Mouse (Mus musculus): ENCODE measurements around the gene Ago3.

GRCm38 (mm10) chr4:126464892-126465235 lies 35.5 kb upstream of the Ago3 start:
- no peak for TF ChIP-seq HCFC1 (IDR thresholded peaks at IDR 0.05; ENCODE audit: borderline replicate concordance, insufficient read depth, low read length)
- TF ChIP-seq ZC3H11A (IDR thresholded peaks at IDR 0.05; ENCODE audit: borderline replicate concordance, low read depth, low read length), result no peak
- TF ChIP-seq ZNF384 (IDR thresholded peaks at IDR 0.05; ENCODE audit: low read depth, low read length), result no peak
- no peak for TF ChIP-seq MAFK (IDR thresholded peaks at IDR 0.05; ENCODE audit: insufficient read depth, low read depth, low read length)
- no peak; the same call in 1 of the 2 replicates for TF ChIP-seq CHD2 (IDR thresholded peaks at IDR 0.05; ENCODE audit: low read depth, low read length)
